Comparison of ENCODE assay signal across 7 mouse cellular contexts in genomic region chr4:48770954-48771665, GRCm38 (mm10).
DNase-seq lines count a peak whose midpoint lies in the region; ATAC-seq and TF ChIP-seq lines count a peak whose summit lies in the region.

No protein-coding gene starts in this region.

- H3K36me3 ChIP-seq in embryonic facial prominence, embryonic 11.5 days (replicated peaks; ENCODE audit: control insufficient read depth, insufficient read depth, low read depth, low read length) = no peaks in the 10 kb centered on the region
- no peaks in the 10 kb centered on the region for H3K36me3 ChIP-seq in hindbrain, embryonic 12.5 days

- H3K9me3 ChIP-seq in embryonic facial prominence, embryonic 11.5 days (replicated peaks; ENCODE audit: control insufficient read depth, low read length) = no peaks in the 10 kb centered on the region
- H3K9me3 ChIP-seq in hindbrain, embryonic 12.5 days (replicated peaks) = no peaks in the 10 kb centered on the region

- no peak overlapping the region for H3K27ac ChIP-seq in embryonic facial prominence, embryonic 11.5 days (replicated peaks; ENCODE audit: low read depth, low read length)
- H3K27ac ChIP-seq in hindbrain, embryonic 12.5 days = peak overlapping the region; percentile 77
- no peak overlapping the region for H3K27ac ChIP-seq in layer of hippocampus, adult 2 months

- CTCF ChIA-PET in Patski (lab: Charles Lee) = interaction anchor here (1.6 kb wide), 1 partner anchor 480 kb away, joined by 7 read pairs; no protein-coding TSS in a partner anchor

- in situ Hi-C loops in Patski (cut with MboI; ENCODE audit: low pct_unique_long_range_greater_than_20kb) = loop anchor here (5.0 to 10.0 kb wide), 2 partner anchors 114 to 476 kb away; no protein-coding TSS in a partner anchor

- 45% methylated on average over 14 of the region's 14 CpGs for WGBS in embryonic facial prominence, embryonic 11.5 days
- 46% methylated on average over 14 of the region's 14 CpGs for WGBS in hindbrain, embryonic 12.5 days

- no peak overlapping the region for H3K4me3 ChIP-seq in embryonic facial prominence, embryonic 11.5 days (ENCODE audit: low read depth, low read length)
- no peak overlapping the region for H3K4me3 ChIP-seq in hindbrain, embryonic 12.5 days
- no peak overlapping the region for H3K4me3 ChIP-seq in layer of hippocampus, adult 2 months

- H3K9ac ChIP-seq in embryonic facial prominence, embryonic 11.5 days (replicated peaks; ENCODE audit: low read length) = no peak overlapping the region
- no peak overlapping the region for H3K9ac ChIP-seq in hindbrain, embryonic 12.5 days

- POLR2A ChIA-PET in Patski (lab: Charles Lee) = interaction anchor here (0.7 kb wide), 1 partner anchor 758 kb away, joined by 3 read pairs; no protein-coding TSS in a partner anchor

- DNase-seq in CD4-positive helper T cell, adult 2 months (ENCODE audit: low read depth, low spot score) = peak; percentile 7
- DNase-seq in Patski (ENCODE audit: low read depth, low spot score) = no peak
- peak; percentile 59 for DNase-seq in embryonic facial prominence, embryonic 11.5 days (ENCODE audit: low spot score)
- peak; percentile 66 to 81 for DNase-seq in layer of hippocampus, adult 2 months (ENCODE audit: low spot score in 2 of 2)
- DNase-seq in lung, postnatal 25 days (ENCODE audit: low spot score) = peak; percentile 23
- DNase-seq in skeletal muscle tissue, adult 2 months (ENCODE audit: low read depth, low spot score) = peak; percentile 26

- peaks cover 4% of the 10 kb centered on the region for H3K27me3 ChIP-seq in Patski
- no peaks in the 10 kb centered on the region for H3K27me3 ChIP-seq in embryonic facial prominence, embryonic 11.5 days (ENCODE audit: control insufficient read depth, insufficient read depth, low read length)
- no peaks in the 10 kb centered on the region for H3K27me3 ChIP-seq in hindbrain, embryonic 12.5 days

- no peak overlapping the region for H3K4me2 ChIP-seq in embryonic facial prominence, embryonic 11.5 days (ENCODE audit: low read depth, low read length)
- peak overlapping the region; percentile 11; the same call in 1 of the 2 replicates for H3K4me2 ChIP-seq in hindbrain, embryonic 12.5 days (replicated peaks)

- H3K4me1 ChIP-seq in embryonic facial prominence, embryonic 11.5 days (ENCODE audit: control insufficient read depth, insufficient read depth, low read length) = no peaks in the 10 kb centered on the region
- H3K4me1 ChIP-seq in hindbrain, embryonic 12.5 days = peaks cover 5% of the 10 kb centered on the region; the same call in 1 of the 2 replicates

- ATAC-seq in Patski = no peak
- peak; percentile 73 for ATAC-seq in embryonic facial prominence, embryonic 11.5 days (replicated peaks; ENCODE audit: insufficient number of reproducible peaks, low FRiP score, low TSS enrichment, low read depth)
- ATAC-seq in hindbrain, embryonic 12.5 days (ENCODE audit: low FRiP score) = peak; percentile 82

- TF ChIP-seq CTCF in Patski (IDR thresholded peaks at IDR 0.05) = peak; percentile 41
- TF ChIP-seq CTCF in layer of hippocampus, adult 2 months (conservative IDR thresholded peaks at IDR 0.05) = peak; percentile 85
